Mouse (Mus musculus) erythroblast, embryonic 14.5 days (primary cell): ENCODE results near the gene Lrrc9.

Experiments
- GATA1 ChIP-seq: IDR thresholded peaks from 2 replicates; pipeline ENCODE4 v1.6.1; 2012; ENCODE audit warnings: low read length, inconsistent platforms, mixed read lengths
- TAL1 ChIP-seq: IDR thresholded peaks from 3 replicates; pipeline ENCODE4 v1.6.1; 2012; ENCODE audit warnings: low read length, inconsistent platforms, mixed read lengths

DNA sequence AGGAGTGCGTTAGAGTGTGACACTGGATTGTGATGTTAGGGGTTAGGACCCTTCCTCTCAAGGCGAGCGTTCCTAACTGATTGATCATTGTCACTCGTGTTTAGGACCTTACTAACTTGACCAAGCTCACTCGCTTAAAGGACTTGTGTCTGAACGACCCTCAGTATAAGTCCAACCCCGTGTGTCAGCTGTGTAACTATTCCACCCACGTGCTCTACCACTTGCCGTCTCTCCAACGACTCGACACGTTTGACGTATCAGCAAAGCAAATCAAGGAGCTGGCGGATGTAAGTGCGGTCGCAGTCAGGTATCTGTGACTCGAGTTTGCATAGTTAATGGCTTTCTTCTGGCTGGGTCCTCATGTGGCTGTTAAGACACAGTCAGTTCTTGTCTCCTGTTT is 12.3 kb downstream of the Lrrc9 start:
- TF ChIP-seq GATA1 = no peak
- no peak for TF ChIP-seq TAL1
